Mouse (Mus musculus): ENCODE data around the gene Bptf. TPM values are rescaled to one million over a fixed set of nuclear protein-coding genes. Genes with fewer than 3 reads are reported as not detected.
A peak's percentile ranks its signal among the peaks of the same experiment; 100 is the strongest.

Bptf gene
- polyA plus RNA-seq, 1 experiment = 11.8 TPM

DNA sequence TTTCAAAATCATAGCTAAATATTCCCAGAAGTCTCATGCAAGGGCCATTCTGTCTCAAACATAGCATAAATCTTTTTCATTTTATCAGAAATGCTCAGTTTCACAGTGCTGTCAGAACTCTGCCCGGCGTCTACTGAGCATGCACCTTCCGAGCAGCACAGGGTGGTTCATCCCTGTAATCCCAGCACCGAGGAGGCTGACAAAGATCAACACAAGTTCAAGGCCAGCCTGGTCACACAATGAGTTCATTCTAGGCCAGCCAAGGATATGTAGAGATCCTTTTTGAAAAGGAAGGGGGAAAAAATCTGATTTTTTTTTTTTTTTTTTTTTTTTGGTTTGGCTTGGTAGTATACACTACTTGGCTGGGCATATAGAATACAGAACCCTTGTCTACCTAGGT is 6.9 kb downstream of the Bptf start:
- H3K4me2 ChIP-seq (ENCODE audit: low read depth) = peak overlapping the region; percentile 68
- H3K79me2 ChIP-seq (ENCODE audit: control insufficient read depth, insufficient read depth) = peaks cover 96% of the 10 kb centered on the region
- H3K27me3 ChIP-seq (ENCODE audit: control insufficient read depth, insufficient read depth, insufficient read length) = no peaks in the 10 kb centered on the region
- no peak for TF ChIP-seq USF1 (IDR thresholded peaks at IDR 0.05; ENCODE audit: low read depth)
- no peak overlapping the region for H3K4me3 ChIP-seq
- no peaks in the 10 kb centered on the region for H3K36me3 ChIP-seq (ENCODE audit: control insufficient read depth, insufficient read depth)
- H3ac ChIP-seq (ENCODE audit: control insufficient read depth, insufficient read length) = no peak overlapping the region

DNA sequence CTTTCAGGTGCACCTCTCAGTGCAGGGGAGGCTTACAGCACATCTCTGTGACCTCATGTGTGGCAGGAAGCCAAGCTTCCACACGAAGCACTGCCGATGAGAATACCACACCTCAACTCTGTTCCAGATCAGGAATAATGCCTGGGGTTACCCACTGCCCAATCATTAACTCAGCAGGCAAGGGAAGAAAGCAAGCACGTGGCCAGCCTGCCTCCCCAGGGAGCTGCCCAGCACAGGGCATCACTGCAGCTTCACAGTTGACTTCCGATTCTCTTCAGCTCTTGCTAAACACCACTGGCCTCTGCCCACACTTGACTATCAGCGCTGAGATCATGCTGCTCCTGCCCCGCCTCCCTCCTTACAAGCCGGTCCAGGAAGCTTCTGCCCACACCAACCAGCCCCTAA is 7.6 kb downstream of the Bptf start:
- Histone ChIP-seq H3K4me3 (no peak overlapping the region), H3K4me2 (ENCODE audit: low read depth) (peak overlapping the region; percentile 68)

DNA sequence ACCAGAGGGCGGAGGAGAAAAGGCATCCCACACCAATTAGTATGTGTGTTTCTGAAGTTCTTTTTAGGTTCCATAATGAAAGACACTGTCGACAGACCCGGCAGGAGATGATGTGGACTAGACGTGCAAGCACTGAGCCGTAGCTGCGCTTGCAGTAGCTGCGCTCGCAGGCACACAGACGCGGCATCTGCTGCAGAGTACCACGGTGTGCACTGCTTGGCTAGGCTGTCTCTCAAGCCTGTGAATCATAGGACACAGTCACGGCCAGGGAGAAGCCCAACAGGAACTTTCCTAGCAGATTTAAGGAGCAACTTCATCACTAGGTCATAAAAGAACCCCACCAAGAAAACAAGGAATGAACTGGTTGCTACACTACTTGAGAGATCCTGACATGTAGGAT is 14.1 kb downstream of the Bptf start:
- TF ChIP-seq POLR2A (IDR thresholded peaks at IDR 0.05; ENCODE audit: insufficient read length, low read depth) (no peak), MAX (IDR thresholded peaks at IDR 0.05; ENCODE audit: low read depth) (no peak), SRF (IDR thresholded peaks at IDR 0.05; ENCODE audit: control insufficient read depth, insufficient read length, low read depth) (no peak), MYOG (IDR thresholded peaks at IDR 0.05; ENCODE audit: control insufficient read depth in 1 of 3, insufficient read depth in 1 of 3, insufficient read length in 2 of 3, low read depth in 2 of 3) (no peak), CEBPB (IDR thresholded peaks at IDR 0.05; ENCODE audit: insufficient read depth, poor library complexity, severe bottlenecking) (no peak), USF1 (IDR thresholded peaks at IDR 0.05; ENCODE audit: low read depth) (no peak), TCF12 (IDR thresholded peaks at IDR 0.05; ENCODE audit: insufficient read depth, poor library complexity, severe bottlenecking) (no peak), MYOD1 (IDR thresholded peaks at IDR 0.05; ENCODE audit: control insufficient read depth in 1 of 3, insufficient read length in 2 of 3, low read depth in 2 of 3) (no peak), TCF3 (IDR thresholded peaks at IDR 0.05; ENCODE audit: insufficient read length, low read depth) (no peak), POLR2AphosphoS2 (IDR thresholded peaks at IDR 0.05; ENCODE audit: insufficient read length, low read depth) (no peak), E2F4 (IDR thresholded peaks at IDR 0.05; ENCODE audit: insufficient read depth) (no peak)
- H3K27me3 ChIP-seq (ENCODE audit: control insufficient read depth, insufficient read depth, insufficient read length) = no peaks in the 10 kb centered on the region
- no peak overlapping the region for H3ac ChIP-seq (ENCODE audit: control insufficient read depth, insufficient read length)
- H3K79me2 ChIP-seq (ENCODE audit: control insufficient read depth, insufficient read depth) = peaks cover 97% of the 10 kb centered on the region
- no peak overlapping the region for H3K4me2 ChIP-seq (ENCODE audit: low read depth)
- no peaks in the 10 kb centered on the region for H3K36me3 ChIP-seq (ENCODE audit: control insufficient read depth, insufficient read depth)
- no peak overlapping the region for H3K4me3 ChIP-seq

More for the DNA sequence above, 7.6 kb downstream of the Bptf start:
- Histone ChIP-seq H3ac (ENCODE audit: control insufficient read depth, insufficient read length) (no peak overlapping the region), H3K27me3 (ENCODE audit: control insufficient read depth, insufficient read depth, insufficient read length) (no peaks in the 10 kb centered on the region), H3K36me3 (ENCODE audit: control insufficient read depth, insufficient read depth) (no peaks in the 10 kb centered on the region), H3K79me2 (ENCODE audit: control insufficient read depth, insufficient read depth) (peaks cover 96% of the 10 kb centered on the region)
- TF ChIP-seq SRF (IDR thresholded peaks at IDR 0.05; ENCODE audit: control insufficient read depth, insufficient read length, low read depth) (no peak), CEBPB (IDR thresholded peaks at IDR 0.05; ENCODE audit: insufficient read depth, poor library complexity, severe bottlenecking) (0 out of 2 replicates have a peak, but pooled peaks have one; percentile 34), MYOD1 (IDR thresholded peaks at IDR 0.05; ENCODE audit: control insufficient read depth in 1 of 3, insufficient read length in 2 of 3, low read depth in 2 of 3) (no peak), USF1 (IDR thresholded peaks at IDR 0.05; ENCODE audit: low read depth) (peak; percentile 75), E2F4 (IDR thresholded peaks at IDR 0.05; ENCODE audit: insufficient read depth) (no peak), POLR2AphosphoS2 (IDR thresholded peaks at IDR 0.05; ENCODE audit: insufficient read length, low read depth) (no peak)

DNA sequence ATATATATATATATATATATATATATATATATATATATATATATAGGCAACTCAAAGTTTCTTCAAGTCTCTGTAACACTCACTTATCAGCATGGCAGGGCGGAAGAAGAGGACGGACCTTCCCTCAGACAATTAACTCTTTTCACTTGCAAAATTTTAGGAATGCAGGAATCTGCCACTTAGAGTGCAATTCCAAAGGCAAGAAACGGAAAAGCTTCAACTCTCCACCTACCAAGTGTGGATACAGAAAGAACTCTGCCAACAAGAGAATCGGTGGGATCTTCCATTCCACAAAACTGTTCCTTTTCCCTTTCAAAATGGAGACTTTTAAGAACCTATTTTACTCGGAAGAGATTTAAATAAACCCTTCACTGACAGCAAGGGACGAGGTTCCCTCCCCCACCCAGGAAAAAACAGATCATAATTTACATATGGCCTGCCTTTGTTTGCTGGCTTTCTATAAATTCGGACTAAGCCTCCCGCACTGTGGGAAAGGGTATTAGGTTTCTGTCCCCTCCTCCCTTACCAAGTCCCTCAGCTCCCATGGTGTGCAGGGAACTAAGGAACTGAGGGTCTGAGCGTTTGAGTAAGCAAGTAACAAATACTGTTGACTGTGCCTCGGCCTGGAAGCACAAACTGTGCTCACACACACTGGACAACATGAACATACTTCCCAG is 17.9 kb downstream of the Bptf start:
- no peak overlapping the region for H3ac ChIP-seq (ENCODE audit: control insufficient read depth, insufficient read length)
- H3K27me3 ChIP-seq (ENCODE audit: control insufficient read depth, insufficient read depth, insufficient read length) = no peaks in the 10 kb centered on the region
- H3K4me3 ChIP-seq = no peak overlapping the region
- no peak overlapping the region for H3K4me2 ChIP-seq (ENCODE audit: low read depth)
- no peaks in the 10 kb centered on the region for H3K36me3 ChIP-seq (ENCODE audit: control insufficient read depth, insufficient read depth)
- TF ChIP-seq USF1 (IDR thresholded peaks at IDR 0.05; ENCODE audit: low read depth) (no peak), MYOG (IDR thresholded peaks at IDR 0.05; ENCODE audit: control insufficient read depth in 1 of 3, insufficient read depth in 1 of 3, insufficient read length in 2 of 3, low read depth in 2 of 3) (no peak), REST (IDR thresholded peaks at IDR 0.05; ENCODE audit: insufficient read depth, insufficient read length) (no peak), MYOD1 (IDR thresholded peaks at IDR 0.05; ENCODE audit: control insufficient read depth in 1 of 3, insufficient read length in 2 of 3, low read depth in 2 of 3) (no peak)
- peaks cover 100% of the 10 kb centered on the region for H3K79me2 ChIP-seq (ENCODE audit: control insufficient read depth, insufficient read depth)

DNA sequence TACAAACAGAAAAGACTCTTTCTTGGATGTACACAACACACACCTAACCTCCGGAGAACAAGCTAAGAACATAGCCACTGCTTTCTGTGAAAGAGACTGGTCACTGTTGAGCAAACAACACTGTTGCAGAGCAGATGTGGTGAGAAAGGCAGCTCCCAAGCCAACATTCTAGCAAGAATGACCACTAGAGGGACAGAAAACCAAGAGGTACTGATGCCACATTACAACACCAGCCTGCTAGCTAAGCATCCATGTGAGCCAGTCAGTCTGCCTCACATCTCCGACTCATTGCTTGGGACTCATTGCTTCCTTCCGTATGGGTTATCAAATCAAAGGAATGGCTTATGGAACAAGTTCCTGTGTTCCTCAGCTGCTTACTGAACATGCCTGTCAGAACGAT is 18.8 kb downstream of the Bptf start:
- no peaks in the 10 kb centered on the region for H3K36me3 ChIP-seq (ENCODE audit: control insufficient read depth, insufficient read depth)
- H3K79me2 ChIP-seq (ENCODE audit: control insufficient read depth, insufficient read depth) = peaks cover 100% of the 10 kb centered on the region
- no peak overlapping the region for H3K4me3 ChIP-seq
- H3ac ChIP-seq (ENCODE audit: control insufficient read depth, insufficient read length) = no peak overlapping the region
- TF ChIP-seq SRF (IDR thresholded peaks at IDR 0.05; ENCODE audit: control insufficient read depth, insufficient read length, low read depth) = no peak
- H3K4me2 ChIP-seq (ENCODE audit: low read depth) = no peak overlapping the region
- H3K27me3 ChIP-seq (ENCODE audit: control insufficient read depth, insufficient read depth, insufficient read length) = no peaks in the 10 kb centered on the region

DNA sequence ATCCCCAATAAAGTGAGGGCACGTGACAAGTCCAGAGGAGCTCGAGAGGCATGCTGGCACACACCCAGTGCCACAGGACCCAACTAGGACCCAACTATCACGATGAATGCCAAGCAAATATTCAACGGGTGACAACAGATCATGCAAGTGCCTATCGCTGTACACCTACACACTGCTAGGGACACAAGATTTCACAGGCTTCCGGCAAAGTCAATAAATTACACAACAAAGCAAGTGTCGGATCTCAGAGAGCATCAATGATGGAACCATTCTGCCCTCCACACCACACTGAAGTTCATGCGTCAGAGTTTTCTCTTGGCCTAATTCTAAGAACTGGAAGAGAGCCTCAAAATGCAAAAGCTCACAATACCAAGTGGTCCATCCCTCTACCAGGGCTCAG is 22.3 kb downstream of the Bptf start:
- H3K36me3 ChIP-seq (ENCODE audit: control insufficient read depth, insufficient read depth) = no peaks in the 10 kb centered on the region
- no peak overlapping the region for H3K4me2 ChIP-seq (ENCODE audit: low read depth)
- no peak overlapping the region for H3K4me3 ChIP-seq
- no peak overlapping the region for H3ac ChIP-seq (ENCODE audit: control insufficient read depth, insufficient read length)
- TF ChIP-seq MYOD1 (IDR thresholded peaks at IDR 0.05; ENCODE audit: control insufficient read depth in 1 of 3, insufficient read length in 2 of 3, low read depth in 2 of 3) (no peak), MYOG (IDR thresholded peaks at IDR 0.05; ENCODE audit: control insufficient read depth in 1 of 3, insufficient read depth in 1 of 3, insufficient read length in 2 of 3, low read depth in 2 of 3) (no peak), SRF (IDR thresholded peaks at IDR 0.05; ENCODE audit: control insufficient read depth, insufficient read length, low read depth) (no peak), USF1 (IDR thresholded peaks at IDR 0.05; ENCODE audit: low read depth) (no peak), POLR2A (IDR thresholded peaks at IDR 0.05; ENCODE audit: insufficient read length, low read depth) (no peak), MAX (IDR thresholded peaks at IDR 0.05; ENCODE audit: low read depth) (no peak), TCF12 (IDR thresholded peaks at IDR 0.05; ENCODE audit: insufficient read depth, poor library complexity, severe bottlenecking) (no peak), E2F4 (IDR thresholded peaks at IDR 0.05; ENCODE audit: insufficient read depth) (no peak), REST (IDR thresholded peaks at IDR 0.05; ENCODE audit: insufficient read depth, insufficient read length) (no peak), CEBPB (IDR thresholded peaks at IDR 0.05; ENCODE audit: insufficient read depth, poor library complexity, severe bottlenecking) (no peak), TCF3 (IDR thresholded peaks at IDR 0.05; ENCODE audit: insufficient read length, low read depth) (no peak), POLR2AphosphoS2 (IDR thresholded peaks at IDR 0.05; ENCODE audit: insufficient read length, low read depth) (no peak)
- H3K27me3 ChIP-seq (ENCODE audit: control insufficient read depth, insufficient read depth, insufficient read length) = no peaks in the 10 kb centered on the region
- peaks cover 99% of the 10 kb centered on the region for H3K79me2 ChIP-seq (ENCODE audit: control insufficient read depth, insufficient read depth)

Data from myocyte (in vitro differentiated cells).